21 mouse cellular contexts compared by ENCODE assay signal in genomic region chr2:23213661-23214060, GRCm38 (mm10). TPM values are rescaled to one million over a fixed set of nuclear protein-coding genes. Genes with fewer than 3 reads are reported as not detected.
"Had no signal": no experiment of that assay in that cellular context is flagged by ENCODE, and none has a peak within 500 bp of the region (broad histone marks: within the 10 kb centered on the region; RNA-seq: fewer than 3 reads in every experiment).

No protein-coding gene starts in this region.

- H3K4me1 ChIP-seq: midbrain, embryonic 10.5 days; midbrain, embryonic 12.5 days; neural tube, embryonic 12.5 days had no signal

- H3K9ac ChIP-seq: lung, embryonic 14.5 days; midbrain, embryonic 12.5 days; neural tube, embryonic 12.5 days had no signal

- DNase-seq: lung, adult 18-20 months; lung, embryonic 14.5 days; lung, postnatal 10 days; lung, postnatal 4 days; midbrain, embryonic 14.5 days; right cerebral cortex, postnatal 25 days; right cerebral cortex, postnatal 4 days; spleen, adult 18-20 months; thymus, adult 18-20 months; thymus, postnatal 14 days; thymus, postnatal 36 days had no signal

- H3K36me3 ChIP-seq: midbrain, embryonic 10.5 days; midbrain, embryonic 12.5 days; neural tube, embryonic 12.5 days had no signal

- H3K9me3 ChIP-seq: midbrain, embryonic 10.5 days; midbrain, embryonic 12.5 days; neural tube, embryonic 12.5 days had no signal

- H3K27me3 ChIP-seq: midbrain, embryonic 12.5 days; neural tube, embryonic 12.5 days had no signal

- H3K4me3 ChIP-seq: midbrain, embryonic 10.5 days; midbrain, embryonic 12.5 days; neural tube, embryonic 12.5 days had no signal

- H3K27ac ChIP-seq: midbrain, embryonic 10.5 days; midbrain, embryonic 12.5 days; neural tube, embryonic 12.5 days had no signal

- H3K4me2 ChIP-seq: lung, embryonic 14.5 days; midbrain, embryonic 12.5 days; neural tube, embryonic 12.5 days had no signal

RNA-seq across cellular contexts. Expression of gene 4931423N10Rik, which starts 6.4 kb away (rescaled TPM):
- total RNA-seq: megakaryocyte, adult 5-6 weeks; megakaryocyte-erythroid progenitor cell, adult 5-6 weeks had no signal
- polyA plus RNA-seq: lung, embryonic 14.5 days; lung, embryonic 16.5 days; midbrain, embryonic 10.5 days; midbrain, embryonic 12.5 days; midbrain, embryonic 14.5 days; midbrain, embryonic 16.5 days; neural tube, embryonic 12.5 days; small intestine, adult 2 months; stomach, embryonic 14.5 days; stomach, embryonic 16.5 days had no signal
